In genomic region chr17:13472460-13473062, GRCm38 (mm10) we compare ENCODE assay signal across 9 mouse cellular contexts.
DNase-seq lines count a peak whose midpoint lies in the region; TF ChIP-seq lines count a peak whose summit lies in the region.
"Had no signal": no experiment of that assay in that cellular context is flagged by ENCODE, and none has a peak within 500 bp of the region (broad histone marks: within the 10 kb centered on the region; RNA-seq: fewer than 3 reads in every experiment).

No protein-coding gene starts in this region.

- peak; percentile 81 for DNase-seq in adrenal gland, postnatal 14 days
- DNase-seq in embryonic facial prominence, embryonic 10.5 days (ENCODE audit: low spot score), result peak; percentile 72
- DNase-seq in heart, adult 9 months (ENCODE audit: low spot score in 2 of 2), result peak; percentile 21 to 63
- peak; percentile 84 for DNase-seq in kidney, postnatal 10 days
- peak; percentile 52 to 63 for DNase-seq in lung, adult 18-20 months
- peak; percentile 29 for DNase-seq in ovary, adult 18-20 months (ENCODE audit: low spot score)
- DNase-seq in thymus, postnatal 10 days (ENCODE audit: low spot score in 2 of 2), result peak; percentile 28 to 68

- no peaks in the 10 kb centered on the region for H3K79me3 ChIP-seq in C2C12 (ENCODE audit: low read depth)

- H3K4me3 ChIP-seq in C2C12 (ENCODE audit: insufficient read depth, poor library complexity, severe bottlenecking), result no peak overlapping the region
- H3K4me3 ChIP-seq in embryonic facial prominence, embryonic 10.5 days, result no peak overlapping the region
- H3K4me3 ChIP-seq: erythroblast, embryonic 14.5 days had no signal

- H3K4me1 ChIP-seq in embryonic facial prominence, embryonic 10.5 days, result 0 out of 2 replicates have a peak, but pooled peaks cover 3% of the 10 kb centered on the region

- 19% methylated on average over 7 of the region's 7 CpGs for WGBS in embryonic facial prominence, embryonic 10.5 days

- no peak overlapping the region for H3ac ChIP-seq in C2C12 (ENCODE audit: control insufficient read depth, insufficient read length, low read depth)

- TF ChIP-seq CTCF in C2C12 (IDR thresholded peaks at IDR 0.05; ENCODE audit: control insufficient read depth, insufficient read depth, insufficient read length), result peak; percentile 82

- no peaks in the 10 kb centered on the region for H3K36me3 ChIP-seq in C2C12 (ENCODE audit: control insufficient read depth, insufficient read depth)
- no peaks in the 10 kb centered on the region for H3K36me3 ChIP-seq in embryonic facial prominence, embryonic 10.5 days (replicated peaks)

- H3K9me3 ChIP-seq in embryonic facial prominence, embryonic 10.5 days, result no peaks in the 10 kb centered on the region

- H3K27ac ChIP-seq in embryonic facial prominence, embryonic 10.5 days (replicated peaks), result no peak overlapping the region

- H3K79me2 ChIP-seq in C2C12 (ENCODE audit: control insufficient read depth, insufficient read depth), result no peaks in the 10 kb centered on the region

- H3K27me3 ChIP-seq in C2C12 (ENCODE audit: control insufficient read depth, insufficient read depth, insufficient read length), result no peaks in the 10 kb centered on the region
- 0 out of 2 replicates have a peak, but pooled peaks cover 3% of the 10 kb centered on the region for H3K27me3 ChIP-seq in embryonic facial prominence, embryonic 10.5 days (replicated peaks; ENCODE audit: low read depth, poor library complexity, severe bottlenecking)

TF ChIP-seq in C2C12, 6 proteins besides CTCF, POLR2A, EP300 and RAD21:
- TF ChIP-seq MYOG (IDR thresholded peaks at IDR 0.05; ENCODE audit: control insufficient read depth, extremely low read depth, insufficient read length) (no peak), FOSL1 (IDR thresholded peaks at IDR 0.05; ENCODE audit: insufficient read depth, low read length, poor library complexity, severe bottlenecking) (no peak), CEBPB (IDR thresholded peaks at IDR 0.05; ENCODE audit: low read depth) (no peak), USF1 (IDR thresholded peaks at IDR 0.05; ENCODE audit: low read depth) (no peak), MAX (IDR thresholded peaks at IDR 0.05) (no peak)

Comparison
In these comparisons a context has a peak if more than half of its experiments do, and no peak if none do; other contexts are left out.
1. DNase-seq: peak in every context shown above with its lines; median percentile 84 in kidney, postnatal 10 days; 81 in adrenal gland, postnatal 14 days; 72 in embryonic facial prominence, embryonic 10.5 days; 58 in lung, adult 18-20 months; 48 in thymus, postnatal 10 days; 42 in heart, adult 9 months; 29 in ovary, adult 18-20 months.